Mouse (Mus musculus): ENCODE measurements at regions not wholly inside any gene's neighbourhood (a gene's known extent, or its start where the extent isn't known, plus 50 kb on each side); places are given as distances from the start of the nearest gene placed in this dataset.

- 51% methylated on average over 8 of the region's 8 CpGs for WGBS
- H3K4me3 ChIP-seq (ENCODE audit: low read depth, low read length) = no peak overlapping the region
- no peak for ATAC-seq
Measured at GRCm38 (mm10) chr4:124400741-124401140, 209.9 kb downstream of the 3100002H09Rik start.

GRCm38 (mm10) chr4:124400136-124400675, 210.4 kb downstream of the 3100002H09Rik start:
- no peak overlapping the region for H3K27ac ChIP-seq (ENCODE audit: low read length)
- 45% methylated on average over 6 of the region's 6 CpGs for WGBS
- H3K36me3 ChIP-seq (ENCODE audit: insufficient read depth, low read length) = no peaks in the 10 kb centered on the region
- H3K27me3 ChIP-seq (replicated peaks; ENCODE audit: insufficient read depth, low read length) = no peaks in the 10 kb centered on the region
- no peak for TF ChIP-seq EP300 (IDR thresholded peaks at IDR 0.05)
- no peak for TF ChIP-seq CTCF (IDR thresholded peaks at IDR 0.05)
- no peak overlapping the region for H3K4me2 ChIP-seq (replicated peaks; ENCODE audit: low read depth, low read length)
- no peak overlapping the region for H3K9ac ChIP-seq (replicated peaks; ENCODE audit: low read depth)
- ATAC-seq = no peak
- no peaks in the 10 kb centered on the region for H3K9me3 ChIP-seq (ENCODE audit: low read length)
- H3K4me1 ChIP-seq (ENCODE audit: insufficient read depth, low read depth, low read length) = no peaks in the 10 kb centered on the region
- no peak overlapping the region for H3K4me3 ChIP-seq (ENCODE audit: low read depth, low read length)
- no peak for DNase-seq (ENCODE audit: low spot score)

More at GRCm38 (mm10) chr4:124400741-124401140, 209.9 kb downstream of the 3100002H09Rik start:
- Histone ChIP-seq H3K9me3 (ENCODE audit: low read length) (no peaks in the 10 kb centered on the region), H3K4me2 (replicated peaks; ENCODE audit: low read depth, low read length) (no peak overlapping the region), H3K9ac (replicated peaks; ENCODE audit: low read depth) (no peak overlapping the region), H3K27me3 (replicated peaks; ENCODE audit: insufficient read depth, low read length) (no peaks in the 10 kb centered on the region), H3K27ac (ENCODE audit: low read length) (no peak overlapping the region), H3K36me3 (ENCODE audit: insufficient read depth, low read length) (no peaks in the 10 kb centered on the region), H3K4me1 (ENCODE audit: insufficient read depth, low read depth, low read length) (no peaks in the 10 kb centered on the region)
- DNase-seq (ENCODE audit: low spot score) = no peak
- TF ChIP-seq EP300 (IDR thresholded peaks at IDR 0.05) = no peak
- TF ChIP-seq CTCF (IDR thresholded peaks at IDR 0.05) = no peak

DNA sequence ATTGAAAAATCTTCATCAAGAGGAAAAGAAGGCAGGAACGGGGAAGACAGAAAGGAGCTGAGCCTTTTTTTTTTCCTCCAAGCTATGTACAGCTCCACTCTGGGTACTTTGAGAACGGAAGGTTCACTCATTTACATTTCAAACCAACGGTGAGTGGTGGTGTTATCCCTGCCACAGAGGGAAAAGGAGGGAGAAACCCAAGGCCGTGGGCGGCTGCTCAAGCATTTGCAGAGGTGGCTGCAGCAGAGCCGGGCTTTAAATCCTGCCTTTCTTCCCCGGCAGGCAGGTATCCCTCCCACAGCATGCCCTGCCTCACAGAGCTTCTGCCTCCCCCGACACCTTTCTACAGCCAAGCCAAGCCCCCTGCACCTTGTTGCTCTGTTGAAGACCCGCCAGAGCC, 212.2 kb downstream of the 3100002H09Rik start:
- H3K9ac ChIP-seq (replicated peaks; ENCODE audit: low read depth) = no peak overlapping the region
- no peak for ATAC-seq
- no peaks in the 10 kb centered on the region for H3K4me1 ChIP-seq (ENCODE audit: insufficient read depth, low read depth, low read length)
- H3K4me3 ChIP-seq (ENCODE audit: low read depth, low read length) = no peak overlapping the region
- no peak for DNase-seq (ENCODE audit: low spot score)
- no peaks in the 10 kb centered on the region for H3K9me3 ChIP-seq (ENCODE audit: low read length)
- H3K4me2 ChIP-seq (replicated peaks; ENCODE audit: low read depth, low read length) = no peak overlapping the region
- H3K36me3 ChIP-seq (ENCODE audit: insufficient read depth, low read length) = no peaks in the 10 kb centered on the region
- TF ChIP-seq EP300 (IDR thresholded peaks at IDR 0.05) = no peak
- TF ChIP-seq CTCF (IDR thresholded peaks at IDR 0.05) = no peak
- no peaks in the 10 kb centered on the region for H3K27me3 ChIP-seq (replicated peaks; ENCODE audit: insufficient read depth, low read length)
- 29% methylated on average over 9 of the region's 9 CpGs for WGBS
- no peak overlapping the region for H3K27ac ChIP-seq (ENCODE audit: low read length)

DNA sequence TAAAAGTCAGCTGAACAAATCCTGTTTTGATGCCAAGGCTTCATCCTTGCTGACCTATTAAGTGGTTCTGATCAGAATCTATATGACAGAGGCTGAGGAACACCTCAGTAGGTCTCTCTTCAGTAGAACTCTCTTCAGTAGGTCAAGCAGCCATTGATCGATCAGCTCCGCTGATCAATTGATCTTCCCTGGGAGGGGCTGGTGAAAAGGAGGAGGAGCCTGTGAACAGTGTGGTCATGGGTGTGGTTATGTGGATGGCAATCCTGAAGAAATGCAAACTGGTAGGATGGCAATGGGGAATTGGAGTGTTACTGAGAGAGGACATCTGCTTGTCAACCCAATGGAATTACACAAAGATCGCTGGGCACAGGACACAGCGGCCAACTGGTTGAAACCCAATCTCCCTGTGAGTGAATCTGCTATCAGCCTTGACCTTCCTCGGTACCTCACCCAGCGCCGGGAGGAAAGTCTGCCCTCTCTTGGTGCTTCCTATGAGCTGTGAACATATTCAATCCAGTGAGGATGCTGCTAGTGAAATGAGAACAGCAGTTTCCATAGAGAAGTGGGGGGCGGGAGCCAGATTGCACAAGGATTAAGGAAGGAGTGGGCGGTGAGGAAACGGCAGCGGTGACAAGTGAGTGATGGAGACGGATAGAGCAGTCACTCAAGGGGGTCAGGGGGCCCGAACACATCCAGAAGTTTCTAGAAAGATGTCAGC, 213.9 kb downstream of the 3100002H09Rik start:
- no peaks in the 10 kb centered on the region for H3K36me3 ChIP-seq (ENCODE audit: insufficient read depth, low read length)
- no peak overlapping the region for H3K9ac ChIP-seq (replicated peaks; ENCODE audit: low read depth)
- H3K4me1 ChIP-seq (ENCODE audit: insufficient read depth, low read depth, low read length) = no peaks in the 10 kb centered on the region
- no peak for ATAC-seq
- no peaks in the 10 kb centered on the region for H3K27me3 ChIP-seq (replicated peaks; ENCODE audit: insufficient read depth, low read length)
- TF ChIP-seq EP300 (IDR thresholded peaks at IDR 0.05) = no peak
- 0 out of 2 replicates have a peak, but pooled peaks have one; percentile 9 for TF ChIP-seq CTCF (IDR thresholded peaks at IDR 0.05)
- no peak overlapping the region for H3K27ac ChIP-seq (ENCODE audit: low read length)
- H3K4me2 ChIP-seq (replicated peaks; ENCODE audit: low read depth, low read length) = no peak overlapping the region
- H3K4me3 ChIP-seq (ENCODE audit: low read depth, low read length) = no peak overlapping the region
- 35% methylated on average over 13 of the region's 13 CpGs for WGBS
- no peak for DNase-seq (ENCODE audit: low spot score)
- no peaks in the 10 kb centered on the region for H3K9me3 ChIP-seq (ENCODE audit: low read length)

- no peak overlapping the region for H3K9ac ChIP-seq (replicated peaks; ENCODE audit: low read depth)
- no peaks in the 10 kb centered on the region for H3K27me3 ChIP-seq (replicated peaks; ENCODE audit: insufficient read depth, low read length)
- H3K36me3 ChIP-seq (ENCODE audit: insufficient read depth, low read length) = no peaks in the 10 kb centered on the region
- no peak overlapping the region for H3K4me2 ChIP-seq (replicated peaks; ENCODE audit: low read depth, low read length)
- ATAC-seq (no peak), DNase-seq (ENCODE audit: low spot score) (no peak)
- no peak overlapping the region for H3K27ac ChIP-seq (ENCODE audit: low read length)
- H3K9me3 ChIP-seq (ENCODE audit: low read length) = no peaks in the 10 kb centered on the region
- 59% methylated on average over 7 of the region's 7 CpGs for WGBS
- H3K4me1 ChIP-seq (ENCODE audit: insufficient read depth, low read depth, low read length) = no peaks in the 10 kb centered on the region
- TF ChIP-seq EP300 (IDR thresholded peaks at IDR 0.05) = no peak
- no peak for TF ChIP-seq CTCF (IDR thresholded peaks at IDR 0.05)
- no peak overlapping the region for H3K4me3 ChIP-seq (ENCODE audit: low read depth, low read length)
Measured at GRCm38 (mm10) chr4:124395966-124396395, 214.6 kb downstream of the 3100002H09Rik start.

GRCm38 (mm10) chr4:124395069-124395965, 215.3 kb downstream of the 3100002H09Rik start:
- DNase-seq (ENCODE audit: low spot score) = no peak
- TF ChIP-seq CTCF (IDR thresholded peaks at IDR 0.05) (no peak), EP300 (IDR thresholded peaks at IDR 0.05) (no peak)
- WGBS = 47% methylated on average over 14 of the region's 14 CpGs
- no peak for ATAC-seq
- Histone ChIP-seq H3K4me1 (ENCODE audit: insufficient read depth, low read depth, low read length) (no peaks in the 10 kb centered on the region), H3K4me3 (ENCODE audit: low read depth, low read length) (no peak overlapping the region), H3K27me3 (replicated peaks; ENCODE audit: insufficient read depth, low read length) (no peaks in the 10 kb centered on the region), H3K27ac (ENCODE audit: low read length) (no peak overlapping the region), H3K36me3 (ENCODE audit: insufficient read depth, low read length) (no peaks in the 10 kb centered on the region), H3K9ac (replicated peaks; ENCODE audit: low read depth) (no peak overlapping the region), H3K9me3 (ENCODE audit: low read length) (no peaks in the 10 kb centered on the region), H3K4me2 (replicated peaks; ENCODE audit: low read depth, low read length) (no peak overlapping the region)

Data from lung, postnatal 0 days (tissue).